Mouse (Mus musculus) megakaryocyte, embryonic 14.5 days (primary cell): ENCODE measurements around the gene Os9. TPM values are rescaled to one million over a fixed set of nuclear protein-coding genes. Genes with fewer than 3 reads are reported as not detected.
A peak's percentile ranks its signal among the peaks of the same experiment; 100 is the strongest.

Experiments used
- H3K27me3 ChIP-seq: replicated peaks from 2 replicates; pipeline ENCODE3; 2012; ENCODE audit warnings: inconsistent platforms
- H3K36me3 ChIP-seq: replicated peaks from 2 replicates; pipeline ENCODE3; 2012; ENCODE audit warnings: low read length, inconsistent platforms, mixed read lengths
- H3K4me1 ChIP-seq: 2 replicates; pipeline ENCODE4 v1.6.1; 2012; ENCODE audit warnings: inconsistent platforms
- H3K4me3 ChIP-seq: replicated peaks from 2 replicates; pipeline ENCODE3; 2012; ENCODE audit warnings: moderate library complexity, mild to moderate bottlenecking, inconsistent platforms
- H3K9me3 ChIP-seq: 2 replicates; pipeline ENCODE4 v1.6.1; 2012; ENCODE audit warnings: inconsistent platforms
- FLI1 ChIP-seq: IDR thresholded peaks from 2 replicates; pipeline ENCODE4 v1.6.1; 2012; ENCODE audit warnings: low read length, inconsistent platforms, mixed read lengths
- GATA1 ChIP-seq: IDR thresholded peaks from 3 replicates; pipeline ENCODE4 v1.6.1; 2012; ENCODE audit warnings: mixed read lengths, low read length, inconsistent platforms, borderline replicate concordance
- polyA plus RNA-seq: library from polyadenylated mRNA; stranded (reverse); fragments of >175 nt; gene quantifications from 2 replicates; pipeline ENCODE4 v1.2.3, GENCODE M21; 2012; ENCODE audit warnings: low replicate concordance; ENCODE audit not compliant: insufficient read depth

The Os9 gene
- polyA plus RNA-seq, 1 experiment = 267 TPM

DNA sequence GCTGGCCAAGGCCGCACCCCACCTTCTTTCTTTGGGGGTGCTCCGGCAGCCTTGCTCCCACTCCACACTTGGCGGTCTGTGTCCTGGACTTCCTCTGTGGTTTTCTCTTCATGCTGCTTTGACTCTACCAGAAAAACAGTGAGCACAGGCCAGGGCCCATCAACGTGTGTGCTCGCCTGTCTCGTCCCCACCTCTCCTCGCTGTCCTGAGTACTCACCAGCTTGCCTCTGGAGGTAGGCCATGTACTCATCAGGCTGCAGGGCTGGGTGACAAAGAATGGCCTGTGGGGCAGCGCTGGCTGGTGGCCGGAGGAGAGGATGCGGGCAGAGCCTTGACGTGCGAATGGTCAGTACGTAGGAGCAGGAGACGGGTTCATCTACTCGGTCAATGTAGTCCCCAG, 21.1 kb downstream of the Os9 start:
- Histone ChIP-seq H3K9me3 (no peaks in the 10 kb centered on the region), H3K4me1 (peaks cover 83% of the 10 kb centered on the region), H3K36me3 (peaks cover 95% of the 10 kb centered on the region), H3K27me3 (no peaks in the 10 kb centered on the region), H3K4me3 (peak overlapping the region; percentile 4)
- TF ChIP-seq GATA1 (no peak), FLI1 (no peak)

DNA sequence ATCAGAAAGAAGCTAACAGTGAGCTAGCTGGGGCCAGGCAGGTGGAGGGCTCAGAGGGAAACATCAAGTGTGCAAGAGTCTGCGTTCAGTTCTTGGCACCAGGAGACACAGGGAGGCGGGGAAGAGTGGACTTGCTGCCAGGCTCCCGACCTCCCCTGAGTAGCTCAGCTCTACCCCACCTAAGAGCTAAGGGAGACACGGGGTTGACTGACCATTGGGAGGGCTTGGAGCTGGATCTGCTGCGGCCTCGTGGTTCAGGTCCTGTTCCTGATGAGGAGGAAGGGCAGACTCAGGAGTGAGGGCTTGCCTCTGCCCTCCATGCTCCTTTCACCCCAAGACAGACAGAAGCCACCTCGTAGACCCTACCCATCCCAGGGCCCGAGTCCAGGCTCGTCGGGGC, 21.7 kb downstream of the Os9 start:
- Histone ChIP-seq H3K36me3 (peaks cover 97% of the 10 kb centered on the region), H3K9me3 (no peaks in the 10 kb centered on the region), H3K27me3 (no peaks in the 10 kb centered on the region), H3K4me3 (no peak overlapping the region), H3K4me1 (peaks cover 83% of the 10 kb centered on the region)
- TF ChIP-seq GATA1 = no peak
- TF ChIP-seq FLI1 = no peak

- Histone ChIP-seq H3K4me3 (no peak overlapping the region), H3K9me3 (no peaks in the 10 kb centered on the region), H3K4me1 (peaks cover 83% of the 10 kb centered on the region), H3K36me3 (peaks cover 98% of the 10 kb centered on the region), H3K27me3 (no peaks in the 10 kb centered on the region)
- TF ChIP-seq FLI1 (no peak), GATA1 (no peak)
Observed at GRCm38 (mm10) chr10:127098514-127098913, 22.4 kb downstream of the Os9 start.

GRCm38 (mm10) chr10:127094382-127094802, 26.5 kb downstream of the Os9 start:
- peaks cover 69% of the 10 kb centered on the region for H3K4me1 ChIP-seq
- peaks cover 99% of the 10 kb centered on the region for H3K36me3 ChIP-seq
- H3K4me3 ChIP-seq = no peak overlapping the region
- H3K27me3 ChIP-seq = no peaks in the 10 kb centered on the region
- TF ChIP-seq FLI1 (no peak), GATA1 (no peak)
- H3K9me3 ChIP-seq = peaks cover 9% of the 10 kb centered on the region

GRCm38 (mm10) chr10:127092742-127093141, 28.2 kb downstream of the Os9 start:
- Histone ChIP-seq H3K4me1 (peaks cover 53% of the 10 kb centered on the region), H3K9me3 (peaks cover 9% of the 10 kb centered on the region), H3K36me3 (peaks cover 98% of the 10 kb centered on the region), H3K4me3 (no peak overlapping the region), H3K27me3 (no peaks in the 10 kb centered on the region)
- TF ChIP-seq FLI1 (no peak), GATA1 (no peak)

GRCm38 (mm10) chr10:127091507-127092396, 29.2 kb downstream of the Os9 start:
- Histone ChIP-seq H3K36me3 (peaks cover 98% of the 10 kb centered on the region), H3K9me3 (peaks cover 9% of the 10 kb centered on the region), H3K27me3 (no peaks in the 10 kb centered on the region), H3K4me1 (peaks cover 49% of the 10 kb centered on the region), H3K4me3 (no peak overlapping the region)
- TF ChIP-seq FLI1 (no peak), GATA1 (no peak)

DNA sequence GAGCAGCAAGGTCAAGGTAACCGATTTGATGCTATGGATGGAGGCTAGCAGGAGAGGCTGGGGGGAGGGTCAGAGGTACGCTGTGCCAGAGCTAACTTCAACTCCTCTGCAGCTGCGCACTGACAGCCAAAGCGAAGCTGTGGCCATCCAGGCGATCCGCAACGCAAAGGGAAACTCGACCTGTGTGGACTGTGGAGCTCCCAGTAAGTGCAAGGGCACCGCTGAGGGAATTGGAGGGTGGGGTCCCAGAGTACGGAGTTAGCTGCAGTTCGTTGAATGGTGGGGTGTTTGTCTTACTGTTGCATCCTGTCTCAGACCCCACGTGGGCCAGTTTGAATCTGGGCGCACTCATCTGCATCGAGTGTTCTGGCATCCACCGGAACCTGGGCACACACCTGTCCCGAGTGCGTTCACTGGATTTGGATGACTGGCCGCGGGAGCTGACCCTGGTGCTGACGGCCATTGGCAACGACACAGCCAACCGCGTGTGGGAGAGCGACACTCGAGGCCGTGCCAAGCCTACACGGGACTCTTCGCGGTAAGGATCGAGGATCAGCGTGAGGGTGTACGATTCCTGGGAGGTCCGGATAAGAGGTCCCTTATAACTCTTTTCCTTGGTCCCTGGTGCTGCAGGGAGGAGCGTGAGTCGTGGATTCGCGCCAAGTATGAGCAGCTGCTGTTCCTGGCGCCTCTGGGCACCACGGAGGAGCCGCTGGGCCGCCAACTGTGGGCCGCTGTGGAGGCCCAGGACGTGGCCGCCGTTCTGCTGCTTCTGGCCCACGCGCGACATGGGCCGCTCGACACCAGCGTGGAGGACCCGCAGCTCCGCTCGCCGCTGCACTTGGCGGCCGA, 30.1 kb downstream of the Os9 start:
- Histone ChIP-seq H3K36me3 (peaks cover 96% of the 10 kb centered on the region), H3K4me1 (peaks cover 45% of the 10 kb centered on the region), H3K27me3 (no peaks in the 10 kb centered on the region), H3K9me3 (peaks cover 9% of the 10 kb centered on the region), H3K4me3 (no peak overlapping the region)
- TF ChIP-seq GATA1 (no peak), FLI1 (no peak)

DNA sequence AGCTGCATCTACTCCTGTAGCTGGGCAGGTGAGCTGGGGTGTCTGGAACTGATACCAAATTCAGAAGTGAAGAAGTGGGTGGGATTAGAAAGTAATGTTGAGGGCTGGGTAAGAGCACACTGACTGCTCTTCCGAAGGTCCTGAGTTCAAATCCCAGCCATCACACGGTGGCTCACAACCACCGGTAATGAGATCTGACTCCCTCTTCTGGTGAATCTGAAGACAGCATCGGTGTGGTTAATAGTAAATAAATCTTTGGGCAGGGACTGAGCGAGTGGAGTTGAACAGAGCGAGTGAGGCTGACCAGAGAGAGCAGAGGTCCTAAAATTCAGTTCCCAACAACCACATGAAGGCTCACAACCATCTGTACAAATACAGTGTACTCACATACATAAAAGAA, 35.3 kb downstream of the Os9 start:
- peaks cover 96% of the 10 kb centered on the region for H3K36me3 ChIP-seq
- H3K4me1 ChIP-seq = peaks cover 17% of the 10 kb centered on the region
- H3K9me3 ChIP-seq = peaks cover 4% of the 10 kb centered on the region; the same call in 1 of the 2 replicates
- no peaks in the 10 kb centered on the region for H3K27me3 ChIP-seq
- H3K4me3 ChIP-seq = no peak overlapping the region
- TF ChIP-seq FLI1 = no peak
- no peak for TF ChIP-seq GATA1

DNA sequence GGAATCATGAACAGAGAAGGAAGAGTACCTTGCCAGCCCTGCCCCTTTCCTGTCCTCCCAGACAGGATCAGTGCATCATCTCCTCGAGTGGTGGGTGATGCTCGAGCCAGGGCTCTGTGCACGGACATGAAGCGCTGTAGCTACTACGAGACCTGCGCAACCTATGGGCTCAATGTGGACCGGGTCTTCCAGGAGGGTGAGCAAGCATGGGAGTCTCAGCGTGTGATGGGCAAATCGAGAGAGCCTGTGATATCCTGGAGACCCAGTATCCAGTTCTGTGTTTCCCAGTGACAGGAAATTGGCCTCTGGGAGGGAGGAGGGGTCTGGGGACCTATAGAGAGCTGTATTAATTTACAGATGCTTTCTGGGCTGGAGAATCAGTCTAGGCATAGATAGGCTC, 35.9 kb downstream of the Os9 start:
- TF ChIP-seq FLI1 = no peak
- no peak for TF ChIP-seq GATA1
- H3K9me3 ChIP-seq = peaks cover 6% of the 10 kb centered on the region; the same call in 1 of the 2 replicates

DNA sequence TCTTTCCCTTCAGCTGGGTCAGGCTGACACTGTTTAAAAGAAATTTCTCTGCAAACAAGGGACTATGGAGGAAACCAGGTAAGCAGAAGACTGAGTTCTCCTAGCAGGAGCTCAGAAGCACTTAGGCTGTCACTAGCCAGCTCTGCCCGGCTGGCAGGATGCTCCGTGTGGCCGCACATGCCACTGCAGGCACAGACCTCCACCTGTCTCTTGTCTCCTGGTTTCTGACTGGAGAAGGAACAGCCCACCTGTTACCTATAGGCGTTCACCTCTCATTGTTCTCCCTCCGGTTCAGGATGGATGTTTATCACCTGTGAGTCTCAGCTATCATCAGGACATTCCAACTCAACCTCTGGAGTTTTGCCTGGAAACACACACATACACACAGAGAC, 37.0 kb downstream of the Os9 start:
- TF ChIP-seq FLI1 (no peak), GATA1 (no peak)
- Histone ChIP-seq H3K4me3 (no peak overlapping the region), H3K9me3 (peaks cover 6% of the 10 kb centered on the region; the same call in 1 of the 2 replicates), H3K4me1 (peaks cover 13% of the 10 kb centered on the region), H3K36me3 (peaks cover 96% of the 10 kb centered on the region), H3K27me3 (no peaks in the 10 kb centered on the region)

More for the DNA sequence above, 35.9 kb downstream of the Os9 start:
- Histone ChIP-seq H3K4me1 (peaks cover 13% of the 10 kb centered on the region), H3K27me3 (no peaks in the 10 kb centered on the region), H3K4me3 (no peak overlapping the region), H3K36me3 (peaks cover 96% of the 10 kb centered on the region)
